Mouse (Mus musculus): ENCODE measurements around the gene Gm20661.

DNA sequence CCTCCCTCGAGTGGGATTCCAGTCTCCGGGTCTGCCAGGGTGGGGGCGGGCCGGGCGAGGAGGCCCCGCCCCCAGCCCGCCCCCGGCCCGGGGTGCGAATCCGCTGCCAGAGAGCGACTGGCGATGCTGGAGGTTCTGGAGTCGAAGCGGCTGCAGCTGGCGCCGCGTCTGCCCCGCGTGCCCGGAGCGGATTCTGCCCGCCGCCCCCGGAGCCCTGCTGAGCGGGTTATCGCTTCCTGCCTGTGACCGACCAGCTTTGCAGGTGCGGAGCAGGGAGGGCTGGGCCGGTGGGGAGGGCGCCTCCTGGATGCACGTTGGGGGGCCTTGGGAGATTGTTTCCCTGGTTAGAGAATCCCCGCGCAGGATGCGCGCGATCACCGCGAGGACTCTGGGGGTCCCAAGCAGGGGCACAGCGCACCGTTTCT lies 47.1 kb upstream of the Gm20661 start:
- TF ChIP-seq CTCF (IDR thresholded peaks at IDR 0.05; ENCODE audit: low read depth) (no peak), EP300 (optimal IDR thresholded peaks at IDR 0.05) (no peak)

Measured in stomach, postnatal 0 days (tissue).